In genomic region chr14:54617897-54618365, GRCm38 (mm10) we compare ENCODE assay signal across 8 mouse cellular contexts. TPM values are rescaled to one million over a fixed set of nuclear protein-coding genes. Genes with fewer than 3 reads are reported as not detected.
DNase-seq lines count a peak whose midpoint lies in the region; ATAC-seq and TF ChIP-seq lines count a peak whose summit lies in the region.

Gene Psmb5, minus strand, starts transcription at chr14:54618022.

- TF ChIP-seq CTCF in kidney, postnatal 0 days (IDR thresholded peaks at IDR 0.05; ENCODE audit: low read depth): no peak

- DNase-seq in CD4-positive helper T cell, adult 2 months (ENCODE audit: low read depth, low spot score): peak; percentile 91
- peak; percentile 86 for DNase-seq in brain, embryonic 18.5 days (ENCODE audit: low read depth, low spot score)
- DNase-seq in kidney, postnatal 0 days (ENCODE audit: low spot score): peak; percentile 97
- DNase-seq in natural killer cell, adult 2 months (ENCODE audit: low spot score in 2 of 2): peak; percentile 87 to 88

- WGBS in heart, embryonic 12.5 days: under 1% methylated on average over 25 of the region's 25 CpGs
- WGBS in kidney, postnatal 0 days: under 1% methylated on average over 25 of the region's 25 CpGs
- 1% methylated on average over 25 of the region's 25 CpGs for WGBS in liver, embryonic 12.5 days (ENCODE audit: insufficient replicate concordance)
- WGBS in stomach, embryonic 15.5 days: under 1% methylated on average over 24 of the region's 25 CpGs

- peaks cover 12% of the 10 kb centered on the region for H3K4me1 ChIP-seq in heart, embryonic 12.5 days (replicated peaks)
- no peaks in the 10 kb centered on the region for H3K4me1 ChIP-seq in kidney, postnatal 0 days (replicated peaks; ENCODE audit: insufficient read depth, low read length)
- peaks cover 25% of the 10 kb centered on the region for H3K4me1 ChIP-seq in liver, embryonic 12.5 days
- H3K4me1 ChIP-seq in stomach, embryonic 15.5 days: no peaks in the 10 kb centered on the region; the same call in 1 of the 2 replicates

- H3K4me2 ChIP-seq in heart, embryonic 12.5 days: peak within 1 kb of the TSS; percentile 85
- peak within 1 kb of the TSS; percentile 75 for H3K4me2 ChIP-seq in kidney, postnatal 0 days (ENCODE audit: low read length)
- H3K4me2 ChIP-seq in liver, embryonic 12.5 days: peak within 1 kb of the TSS; percentile 72
- H3K4me2 ChIP-seq in stomach, embryonic 15.5 days: peak within 1 kb of the TSS; percentile 65

- H3K36me3 ChIP-seq in heart, embryonic 12.5 days: peaks cover 31% of the 10 kb centered on the region
- peaks cover 7% of the 10 kb centered on the region for H3K36me3 ChIP-seq in kidney, postnatal 0 days (ENCODE audit: insufficient read depth, low read length)
- H3K36me3 ChIP-seq in liver, embryonic 12.5 days: peaks cover 33% of the 10 kb centered on the region
- peaks cover 8% of the 10 kb centered on the region for H3K36me3 ChIP-seq in stomach, embryonic 15.5 days

- peak within 1 kb of the TSS; percentile 72 for H3K4me3 ChIP-seq in heart, embryonic 12.5 days
- H3K4me3 ChIP-seq in kidney, postnatal 0 days (replicated peaks; ENCODE audit: low read depth, low read length): peak within 1 kb of the TSS; percentile 90
- H3K4me3 ChIP-seq in liver, embryonic 12.5 days: peak within 1 kb of the TSS; percentile 92
- H3K4me3 ChIP-seq in stomach, embryonic 15.5 days (replicated peaks): peak within 1 kb of the TSS; percentile 90

- H3K9ac ChIP-seq in heart, embryonic 12.5 days: peak within 1 kb of the TSS; percentile 94
- H3K9ac ChIP-seq in kidney, postnatal 0 days (ENCODE audit: low read depth, low read length): peak within 1 kb of the TSS; percentile 83
- H3K9ac ChIP-seq in liver, embryonic 12.5 days: peak within 1 kb of the TSS; percentile 92
- H3K9ac ChIP-seq in stomach, embryonic 15.5 days: peak within 1 kb of the TSS; percentile 82

- no peaks in the 10 kb centered on the region for H3K27me3 ChIP-seq in heart, embryonic 12.5 days (replicated peaks)
- no peaks in the 10 kb centered on the region for H3K27me3 ChIP-seq in kidney, postnatal 0 days (ENCODE audit: insufficient read depth, low read length)
- peaks cover 4% of the 10 kb centered on the region; the same call in 1 of the 2 replicates for H3K27me3 ChIP-seq in liver, embryonic 12.5 days (replicated peaks)
- no peaks in the 10 kb centered on the region for H3K27me3 ChIP-seq in stomach, embryonic 15.5 days (replicated peaks)

- H3K27ac ChIP-seq in heart, embryonic 12.5 days (ENCODE audit: poor library complexity, severe bottlenecking): peak within 1 kb of the TSS; percentile 65; the same call in 1 of the 2 replicates
- peak within 1 kb of the TSS; percentile 81 for H3K27ac ChIP-seq in kidney, postnatal 0 days
- peak within 1 kb of the TSS; percentile 83 for H3K27ac ChIP-seq in liver, embryonic 12.5 days
- H3K27ac ChIP-seq in stomach, embryonic 15.5 days: peak within 1 kb of the TSS; percentile 53

- no peaks in the 10 kb centered on the region for H3K9me3 ChIP-seq in heart, embryonic 12.5 days (replicated peaks)
- no peaks in the 10 kb centered on the region for H3K9me3 ChIP-seq in kidney, postnatal 0 days (replicated peaks; ENCODE audit: low read length)
- no peaks in the 10 kb centered on the region for H3K9me3 ChIP-seq in liver, embryonic 12.5 days (replicated peaks)
- H3K9me3 ChIP-seq in stomach, embryonic 15.5 days: no peaks in the 10 kb centered on the region

- peak; percentile 97 for ATAC-seq in erythroid progenitor cell, adult 5-6 weeks (replicated peaks; ENCODE audit: low FRiP score, poor library complexity, severe bottlenecking)
- ATAC-seq in heart, embryonic 12.5 days (ENCODE audit: insufficient number of reproducible peaks, low FRiP score): peak; percentile 87
- ATAC-seq in kidney, postnatal 0 days (replicated peaks; ENCODE audit: low FRiP score, low read depth): peak; percentile 90
- ATAC-seq in liver, embryonic 12.5 days: peak; percentile 86
- peak; percentile 91 for ATAC-seq in stomach, embryonic 15.5 days (ENCODE audit: insufficient read depth, low FRiP score, low read depth)

RNA-seq across cellular contexts. Expression of gene Psmb5, which starts in this region (rescaled TPM):
- total RNA-seq in erythroid progenitor cell, adult 5-6 weeks (2015; ENCODE audit: low replicate concordance): 44.9 and 56.2 TPM in 2 replicates
- total RNA-seq in erythroid progenitor cell, adult 5-6 weeks (2017; ENCODE audit: low replicate concordance): 8.7 and 14.7 TPM in 2 replicates
- polyA plus RNA-seq in heart, embryonic 12.5 days (2016; fragmentation: Nextera tagmentation; extraction: Ambion mirVana): 300 and 308 TPM in 2 replicates
- 370 and 387 TPM in 2 replicates for polyA plus RNA-seq in kidney, postnatal 0 days (2015; fragmentation: Nextera tagmentation; extraction: Ambion mirVana)
- polyA plus RNA-seq in liver, embryonic 12.5 days (2016; fragmentation: Nextera tagmentation; extraction: Ambion mirVana): 281 and 292 TPM in 2 replicates
- polyA plus RNA-seq in stomach, embryonic 15.5 days (2015; fragmentation: Nextera tagmentation; extraction: Ambion mirVana): 370 and 382 TPM in 2 replicates

Comparison
In these comparisons a context has a peak if more than half of its experiments do, and no peak if none do; other contexts are left out.
1. Peak in every context shown above with its lines: DNase-seq, ATAC-seq, H3K4me3 ChIP-seq and H3K27ac ChIP-seq.